Mouse (Mus musculus): ENCODE results near the gene Armh1.

DNA sequence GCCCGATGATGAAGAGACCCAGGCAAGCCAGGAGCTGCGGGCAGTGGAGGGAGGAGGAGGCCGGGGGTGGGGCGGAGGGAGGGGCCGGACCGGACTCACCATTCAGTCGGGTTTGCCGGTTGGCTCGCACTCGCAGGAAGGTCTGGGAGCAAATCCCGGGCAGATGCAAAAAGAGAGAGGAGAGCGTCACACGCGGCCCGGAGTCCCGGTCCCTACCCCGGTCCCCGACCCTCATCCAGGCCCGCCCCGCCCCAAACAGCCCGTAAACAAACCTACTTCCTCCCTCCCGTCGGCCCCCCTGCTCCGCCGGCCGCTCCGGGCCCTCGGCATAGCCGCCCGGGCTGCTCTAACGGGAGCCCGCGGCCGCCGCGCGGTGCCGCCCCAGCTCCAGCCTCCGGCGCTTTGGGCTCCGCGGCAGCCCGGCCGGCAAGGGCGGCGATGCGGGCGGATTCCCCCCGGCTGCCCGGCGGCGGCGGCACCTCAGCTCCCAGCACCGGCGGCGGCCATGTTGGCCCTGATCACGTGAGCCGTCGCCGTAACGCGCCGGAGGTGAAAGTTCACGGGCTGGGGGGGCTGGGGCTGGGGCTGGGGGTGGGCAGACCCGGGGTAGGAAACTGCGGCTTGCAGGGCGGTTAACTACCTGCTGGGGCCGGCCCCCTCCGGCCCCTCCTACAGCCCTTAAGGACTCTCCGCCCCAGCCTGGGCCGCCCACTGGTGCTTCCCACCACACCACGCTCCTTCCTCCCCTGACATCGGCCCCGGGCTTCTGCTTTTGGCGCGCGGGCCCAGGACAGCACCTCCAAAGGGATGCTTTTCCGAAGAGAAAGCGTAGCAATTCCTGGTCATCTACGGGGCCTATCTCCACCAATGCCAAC lies 37.2 kb upstream of the Armh1 start:
- no peak for TF ChIP-seq CTCF (IDR thresholded peaks at IDR 0.05; ENCODE audit: low read depth)
- no peak for TF ChIP-seq EP300 (IDR thresholded peaks at IDR 0.05; ENCODE audit: low read depth)

Data from heart, postnatal 0 days (tissue).